Mouse (Mus musculus): Measurements from ENCODE around the gene Fxyd2.

DNA sequence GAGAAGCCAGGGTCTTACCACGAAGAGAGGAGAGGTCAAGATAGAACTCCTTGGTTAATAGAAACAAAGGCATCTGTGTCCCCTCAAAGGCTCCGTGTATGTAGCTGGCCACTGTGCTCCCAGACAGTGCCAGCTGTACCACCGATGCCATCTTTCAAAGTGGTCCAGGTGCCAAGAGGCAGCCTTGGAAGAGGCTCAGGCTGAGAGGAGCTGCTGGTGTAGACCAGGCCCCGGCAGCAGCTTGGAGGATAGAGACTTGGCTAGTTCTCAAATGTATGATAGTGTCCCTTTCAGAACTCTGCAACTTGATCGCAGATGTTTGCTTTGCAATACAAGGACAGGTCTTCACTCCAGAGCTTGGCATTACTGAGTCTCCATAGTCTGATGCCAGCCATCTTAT, 17.1 kb upstream of the Fxyd2 start:
- TF ChIP-seq CTCF (IDR thresholded peaks at IDR 0.05; ENCODE audit: low read depth, low read length), result no peak
- TF ChIP-seq TAL1 (conservative IDR thresholded peaks at IDR 0.05; ENCODE audit: low read depth, low read length), result no peak
- no peak for TF ChIP-seq POLR2AphosphoS5 (IDR thresholded peaks at IDR 0.05; ENCODE audit: insufficient replicate concordance, low read depth, low read length)
- no peak for TF ChIP-seq GATA1 (IDR thresholded peaks at IDR 0.05; ENCODE audit: borderline replicate concordance, low read length)

All from G1E (cell line).